Mouse (Mus musculus): ENCODE measurements around the gene Abce1.

GRCm38 (mm10) chr8:79638707-79639549, 72.6 kb downstream of the Abce1 start:
- TF ChIP-seq UBTF (IDR thresholded peaks at IDR 0.05; ENCODE audit: low read depth, low read length) (no peak; the same call in 1 of the 2 replicates), CTCF (conservative IDR thresholded peaks at IDR 0.05 in 1 of 2, IDR thresholded peaks at IDR 0.05 in 1 of 2; ENCODE audit: low read depth in 2 of 2, low read length in 2 of 2) (no peak), EP300 (IDR thresholded peaks at IDR 0.05; ENCODE audit: low read length) (no peak), USF1 (IDR thresholded peaks at IDR 0.05; ENCODE audit: low read depth, low read length) (no peak; the same call in 1 of the 2 replicates), POLR2AphosphoS2 (IDR thresholded peaks at IDR 0.05; ENCODE audit: low read depth, low read length) (peak; percentile 18; the same call in 1 of the 2 replicates), RAD21 (IDR thresholded peaks at IDR 0.05; ENCODE audit: low read depth, low read length) (no peak), PAX5 (IDR thresholded peaks at IDR 0.05; ENCODE audit: low read length) (no peak), HCFC1 (IDR thresholded peaks at IDR 0.05; ENCODE audit: low read depth, low read length) (peak; percentile 95)

Data from CH12.LX (cell line).